Mouse (Mus musculus) lung, postnatal 0 days (tissue): ENCODE measurements around the gene Smarca4. TPM values are rescaled to one million over a fixed set of nuclear protein-coding genes. Genes with fewer than 3 reads are reported as not detected.
A peak's percentile ranks its signal among the peaks of the same experiment; 100 is the strongest.

Experiments used
- ATAC-seq: fragments of 200-750 bp; cut with Nextera tagmentation; 2 replicates; pipeline ENCODE4 v1.8.0; 2017; ENCODE audit warnings: moderate library complexity
- DNase-seq: peaks from one replicate; pipeline ENCODE4 v3.0.0-alpha.2; 2016; ENCODE audit warnings: low spot score
- H3K27ac ChIP-seq: fragments of 300-500 bp; sonication (generic); 2 replicates; pipeline ENCODE4 v1.5.1; 2014; ENCODE audit warnings: antibody characterized with exemption, mild to moderate bottlenecking, low read length, mixed read lengths
- H3K27me3 ChIP-seq: fragments of 300-500 bp; sonication (generic); replicated peaks from 2 replicates; pipeline ENCODE4 v1.6.1; 2014; ENCODE audit warnings: low read length, mixed read lengths; ENCODE audit not compliant: insufficient read depth
- H3K36me3 ChIP-seq: fragments of 300-500 bp; sonication (generic); 2 replicates; pipeline ENCODE4 v1.6.1; 2014; ENCODE audit warnings: low read length, mixed read lengths; ENCODE audit not compliant: insufficient read depth
- H3K4me1 ChIP-seq: fragments of 300-500 bp; sonication (generic); 2 replicates; pipeline ENCODE4 v1.6.1; 2014; ENCODE audit warnings: antibody characterized with exemption, low read depth, low read length, mixed read lengths; ENCODE audit not compliant: insufficient read depth
- H3K4me2 ChIP-seq: fragments of 300-500 bp; sonication (generic); replicated peaks from 2 replicates; pipeline ENCODE4 v1.6.1; 2014; ENCODE audit warnings: low read depth, mild to moderate bottlenecking, low read length, moderate library complexity, mixed read lengths
- H3K4me3 ChIP-seq: fragments of 300-500 bp; sonication (generic); 2 replicates; pipeline ENCODE4 v1.5.1; 2014; ENCODE audit warnings: low read depth, low read length
- H3K9ac ChIP-seq: fragments of 300-500 bp; sonication (generic); replicated peaks from 2 replicates; pipeline ENCODE4 v1.6.1; 2014; ENCODE audit warnings: low read depth, mild to moderate bottlenecking
- H3K9me3 ChIP-seq: fragments of 300-500 bp; sonication (generic); 2 replicates; pipeline ENCODE4 v1.6.1; 2016; ENCODE audit warnings: low read length, mixed read lengths
- CTCF ChIP-seq: IDR thresholded peaks from 2 replicates; pipeline ENCODE4 v1.5.1; 2016; ENCODE audit warnings: antibody characterized with exemption, mild to moderate bottlenecking
- EP300 ChIP-seq: IDR thresholded peaks from 2 replicates; pipeline ENCODE4 v1.6.1; 2016; ENCODE audit warnings: antibody characterized with exemption, mild to moderate bottlenecking, control low read depth
- WGBS: fragments of 180-500 bp; shearing (Covaris S2); extraction: QIAGEN DNeasy Blood & Tissue Kit; methylation state at CpG from one replicate; pipeline ENCODE4 v1.1.7; 2014; 5-methylcytosine and 5-hydroxymethylcytosine counted together
- polyA plus RNA-seq: library from polyadenylated mRNA; unstranded; fragments of >200 nt; fragmentation: Nextera tagmentation; extraction: Ambion mirVana; gene quantifications from 2 replicates; pipeline ENCODE4 v1.2.1, GENCODE M21; 2015

The Smarca4 gene
- polyA plus RNA-seq, 1 experiment from 2014 or later = 22.3 TPM

GRCm38 (mm10) chr9:21690031-21690430 lies 74.1 kb downstream of the Smarca4 start:
- TF ChIP-seq CTCF (no peak), EP300 (no peak)
- Histone ChIP-seq H3K9ac (no peak overlapping the region), H3K4me3 (no peak overlapping the region), H3K36me3 (peaks cover 35% of the 10 kb centered on the region; the same call in 1 of the 2 replicates), H3K4me2 (no peak overlapping the region), H3K4me1 (no peaks in the 10 kb centered on the region), H3K9me3 (no peaks in the 10 kb centered on the region), H3K27me3 (no peaks in the 10 kb centered on the region), H3K27ac (no peak overlapping the region)
- 79% methylated on average over 3 of the region's 3 CpGs for WGBS
- ATAC-seq (no peak), DNase-seq (no peak)

GRCm38 (mm10) chr9:21691862-21692261 lies 75.9 kb downstream of the Smarca4 start:
- Histone ChIP-seq H3K27me3 (no peaks in the 10 kb centered on the region), H3K9ac (no peak overlapping the region), H3K4me2 (no peak overlapping the region), H3K4me1 (no peaks in the 10 kb centered on the region), H3K9me3 (no peaks in the 10 kb centered on the region), H3K27ac (no peak overlapping the region), H3K36me3 (peaks cover 24% of the 10 kb centered on the region; the same call in 1 of the 2 replicates), H3K4me3 (no peak overlapping the region)
- peak; percentile 69 for TF ChIP-seq CTCF
- no peak for TF ChIP-seq EP300
- peak; percentile 46 for DNase-seq
- 58% methylated on average over 2 of the region's 2 CpGs for WGBS
- peak; percentile 43; the same call in 1 of the 2 replicates for ATAC-seq

GRCm38 (mm10) chr9:21692491-21692890 lies 76.5 kb downstream of the Smarca4 start:
- DNase-seq (no peak), ATAC-seq (no peak)
- no peak overlapping the region for H3K4me2 ChIP-seq
- H3K27me3 ChIP-seq = no peaks in the 10 kb centered on the region
- H3K36me3 ChIP-seq = peaks cover 24% of the 10 kb centered on the region; the same call in 1 of the 2 replicates
- H3K4me1 ChIP-seq = no peaks in the 10 kb centered on the region
- H3K9me3 ChIP-seq = no peaks in the 10 kb centered on the region
- no peak overlapping the region for H3K4me3 ChIP-seq
- no peak for TF ChIP-seq CTCF
- no peak for TF ChIP-seq EP300
- H3K27ac ChIP-seq = no peak overlapping the region
- 97% methylated on average over 4 of the region's 4 CpGs for WGBS
- H3K9ac ChIP-seq = no peak overlapping the region

- H3K4me2 ChIP-seq = no peak overlapping the region
- H3K4me3 ChIP-seq = no peak overlapping the region
- ATAC-seq = no peak
- H3K4me1 ChIP-seq = no peaks in the 10 kb centered on the region
- H3K27ac ChIP-seq = no peak overlapping the region
- DNase-seq = no peak
- H3K27me3 ChIP-seq = no peaks in the 10 kb centered on the region
- H3K9ac ChIP-seq = no peak overlapping the region
- H3K9me3 ChIP-seq = no peaks in the 10 kb centered on the region
- TF ChIP-seq EP300 = no peak
- no peak for TF ChIP-seq CTCF
- peaks cover 16% of the 10 kb centered on the region; the same call in 1 of the 2 replicates for H3K36me3 ChIP-seq
These were observed 78.1 kb downstream of the Smarca4 start for GRCm38 (mm10) chr9:21694071-21694470.

GRCm38 (mm10) chr9:21695229-21695792 lies 79.3 kb downstream of the Smarca4 start:
- no peak for TF ChIP-seq EP300
- TF ChIP-seq CTCF = no peak
- H3K9ac ChIP-seq = no peak overlapping the region
- no peak for ATAC-seq
- H3K4me3 ChIP-seq = no peak overlapping the region
- H3K27ac ChIP-seq = no peak overlapping the region
- H3K9me3 ChIP-seq = no peaks in the 10 kb centered on the region
- no peak overlapping the region for H3K4me2 ChIP-seq
- no peaks in the 10 kb centered on the region for H3K27me3 ChIP-seq
- WGBS = 96% methylated on average over 5 of the region's 5 CpGs
- DNase-seq = no peak
- H3K36me3 ChIP-seq = peaks cover 20% of the 10 kb centered on the region; the same call in 1 of the 2 replicates
- H3K4me1 ChIP-seq = no peaks in the 10 kb centered on the region

- TF ChIP-seq CTCF = no peak
- TF ChIP-seq EP300 = no peak
- H3K9me3 ChIP-seq = no peaks in the 10 kb centered on the region
- 75% methylated on average over 5 of the region's 6 CpGs for whole genome bisulfite sequencing
- no peaks in the 10 kb centered on the region for H3K27me3 ChIP-seq
- H3K4me2 ChIP-seq = no peak overlapping the region
- H3K9ac ChIP-seq = no peak overlapping the region
- DNase-seq (no peak), ATAC-seq (no peak)
- H3K4me1 ChIP-seq = no peaks in the 10 kb centered on the region
- peaks cover 36% of the 10 kb centered on the region; the same call in 1 of the 2 replicates for H3K36me3 ChIP-seq
- no peak overlapping the region for H3K4me3 ChIP-seq
- no peak overlapping the region for H3K27ac ChIP-seq
These were observed 81.2 kb downstream of the Smarca4 start for GRCm38 (mm10) chr9:21697121-21697520.
